Mouse (Mus musculus): ENCODE data around the gene Cacna2d3.
A peak's percentile ranks its signal among the peaks of the same experiment; 100 is the strongest.

Cacna2d3 gene

DNA sequence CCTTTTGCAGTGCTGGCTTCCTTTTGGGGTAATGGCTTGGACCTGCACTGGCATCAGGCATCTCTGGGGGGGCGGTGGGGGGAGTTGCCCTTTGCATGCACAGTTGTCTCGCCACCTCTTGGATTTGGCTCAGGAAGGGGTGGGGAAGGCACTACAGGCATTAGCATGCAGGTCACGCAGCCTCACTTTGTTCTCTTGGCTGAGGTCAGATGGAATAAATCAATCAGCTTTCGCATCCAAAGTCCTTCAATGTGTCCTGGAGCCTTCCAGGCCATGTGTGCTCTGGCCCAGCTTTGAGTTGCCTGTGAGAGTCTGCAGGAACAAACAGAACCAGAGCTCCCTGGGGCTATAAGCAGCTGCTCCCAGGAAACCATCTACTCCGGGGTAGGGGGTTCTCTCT, 705.8 kb downstream of the Cacna2d3 start:
- no peak for DNase-seq (ENCODE audit: low read depth, low spot score)

DNA sequence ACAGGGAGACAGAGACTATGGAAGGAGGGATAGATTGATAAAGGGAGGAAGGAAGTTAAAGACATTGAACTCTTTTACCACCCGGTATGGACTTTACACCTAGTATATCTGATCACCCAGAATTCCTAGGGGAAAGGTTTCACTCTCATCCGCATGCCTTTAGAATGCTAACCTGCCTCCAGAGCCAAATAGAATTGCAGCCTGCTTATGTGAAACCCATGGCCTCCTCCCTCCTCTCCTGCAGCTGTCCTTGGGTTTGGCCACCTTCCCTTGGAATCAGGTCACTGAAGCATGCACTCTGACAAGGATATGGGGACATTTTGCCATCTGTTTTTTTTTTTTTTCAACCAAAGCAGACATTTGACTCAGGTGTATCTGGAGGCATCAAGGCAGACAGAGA, 707.0 kb downstream of the Cacna2d3 start:
- DNase-seq (ENCODE audit: low read depth, low spot score), result no peak

DNA sequence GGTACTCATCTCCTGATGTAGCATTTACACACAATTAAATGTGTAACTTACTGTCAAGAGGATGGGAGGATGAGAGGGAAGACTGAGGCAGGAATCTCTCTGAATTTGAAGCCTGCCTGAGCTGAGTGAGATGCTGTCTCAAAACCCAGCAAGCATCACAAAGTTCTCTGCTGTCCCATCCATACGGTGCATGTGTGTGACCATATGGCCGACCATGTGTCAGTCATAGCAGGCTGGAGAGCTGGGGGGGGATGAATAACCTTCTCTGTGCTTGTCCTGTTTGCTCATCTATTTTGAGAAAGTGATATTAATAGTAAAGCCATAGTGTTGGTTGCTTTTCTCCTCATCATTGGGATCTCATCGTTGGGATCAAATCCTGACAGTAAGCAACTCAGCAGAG, 708.5 kb downstream of the Cacna2d3 start:
- DNase-seq (ENCODE audit: low read depth, low spot score), result no peak

DNA sequence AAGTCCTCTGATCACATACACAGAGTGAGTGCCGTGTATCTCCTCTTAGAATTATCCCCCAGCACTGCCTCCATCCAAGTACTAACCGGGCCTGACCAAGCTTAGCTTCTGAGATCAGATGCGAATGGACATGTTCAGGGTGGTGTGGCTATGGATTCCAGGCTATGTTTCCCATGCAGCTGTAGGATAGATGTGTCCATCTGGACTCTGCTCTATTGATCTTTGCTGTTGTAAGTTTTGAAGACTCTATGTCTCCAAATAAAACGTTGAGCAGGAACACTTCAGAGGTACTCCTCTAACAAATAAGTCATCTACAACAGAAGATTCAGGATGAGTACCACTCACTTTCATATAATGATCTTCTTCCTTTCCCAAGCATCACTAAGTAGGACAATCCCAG, 712.0 kb downstream of the Cacna2d3 start:
- no peak for DNase-seq (ENCODE audit: low read depth, low spot score)

DNA sequence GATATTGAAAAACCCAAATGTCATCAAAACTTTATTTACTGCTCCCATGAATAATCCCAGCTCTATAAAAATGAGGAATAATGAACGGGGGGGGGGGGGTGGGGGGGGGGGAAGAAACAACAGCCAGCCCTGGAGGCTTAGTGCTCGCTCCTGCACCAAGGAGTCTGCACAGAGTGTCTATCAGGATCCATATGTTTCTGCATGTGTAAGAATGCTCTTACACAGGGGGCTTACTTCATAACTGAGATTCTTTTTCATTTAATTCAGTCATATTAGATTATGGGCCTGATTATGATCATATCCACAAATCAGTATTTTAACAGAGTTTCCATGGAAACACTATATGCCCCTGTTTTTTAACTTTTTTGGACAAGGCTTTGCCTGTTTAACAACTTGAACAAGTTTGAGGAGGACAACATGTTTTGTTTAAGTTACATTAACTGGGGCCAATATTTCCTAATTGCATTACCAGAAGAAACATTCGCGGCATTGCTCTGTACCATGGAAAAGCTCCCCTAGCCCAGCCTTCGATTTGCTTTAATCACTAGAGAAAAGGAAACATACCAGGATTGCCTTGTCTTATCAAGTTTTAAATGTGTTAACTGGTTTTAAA, 716.3 kb downstream of the Cacna2d3 start:
- DNase-seq (ENCODE audit: low read depth, low spot score), result no peak

DNA sequence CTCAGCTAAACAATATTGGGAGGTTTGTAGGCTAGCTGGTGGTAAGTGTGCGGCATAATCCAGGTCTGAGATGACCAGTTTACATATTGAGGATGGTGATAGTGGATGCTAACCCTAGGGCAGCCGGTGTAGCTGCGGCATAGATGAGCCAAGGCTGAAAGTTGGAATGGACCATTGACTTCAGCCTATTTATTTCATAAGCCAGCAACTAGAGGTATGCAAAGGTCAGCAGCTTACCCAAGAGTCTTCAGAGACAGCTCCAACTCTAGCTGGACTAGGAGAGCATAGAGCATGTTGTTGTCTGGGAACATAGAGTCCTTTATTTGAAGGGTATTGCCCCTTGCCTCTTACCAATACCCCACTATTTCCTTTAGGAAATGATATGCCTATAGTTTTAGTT, 725.1 kb downstream of the Cacna2d3 start:
- no peak for DNase-seq (ENCODE audit: low read depth, low spot score)

DNA sequence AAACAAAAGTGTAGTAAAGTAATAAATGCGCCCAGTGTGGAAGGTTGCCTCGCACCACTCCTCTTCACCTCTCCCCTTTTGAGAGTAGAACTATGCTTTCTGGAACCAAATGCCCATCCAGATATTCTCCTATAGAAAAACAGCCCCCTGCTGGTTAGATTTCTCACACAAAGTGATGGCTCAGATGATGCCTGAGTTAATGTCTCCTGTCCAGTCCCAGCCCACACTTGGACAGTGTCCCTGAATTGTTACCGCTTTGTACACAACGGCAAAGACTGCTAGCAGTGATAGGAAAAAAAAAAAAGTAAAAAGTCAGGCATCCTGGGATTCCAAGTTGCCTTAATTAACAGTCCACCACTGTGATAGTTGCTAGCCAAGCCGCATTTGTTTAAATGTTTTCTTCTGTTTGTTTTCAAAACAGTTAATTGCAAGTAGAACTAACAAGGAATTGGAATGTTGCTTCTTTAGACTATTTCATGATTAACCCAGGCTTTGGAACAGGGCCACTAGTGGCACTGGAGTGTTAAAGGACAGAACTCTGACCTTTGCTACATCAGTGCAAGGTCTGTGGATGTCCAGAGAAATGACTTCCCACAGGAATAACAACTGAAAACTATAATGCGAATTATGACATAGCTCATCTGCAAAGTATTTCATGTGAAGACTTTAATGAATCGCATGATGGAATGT, 733.3 kb downstream of the Cacna2d3 start:
- no peak for DNase-seq (ENCODE audit: low read depth, low spot score)

DNA sequence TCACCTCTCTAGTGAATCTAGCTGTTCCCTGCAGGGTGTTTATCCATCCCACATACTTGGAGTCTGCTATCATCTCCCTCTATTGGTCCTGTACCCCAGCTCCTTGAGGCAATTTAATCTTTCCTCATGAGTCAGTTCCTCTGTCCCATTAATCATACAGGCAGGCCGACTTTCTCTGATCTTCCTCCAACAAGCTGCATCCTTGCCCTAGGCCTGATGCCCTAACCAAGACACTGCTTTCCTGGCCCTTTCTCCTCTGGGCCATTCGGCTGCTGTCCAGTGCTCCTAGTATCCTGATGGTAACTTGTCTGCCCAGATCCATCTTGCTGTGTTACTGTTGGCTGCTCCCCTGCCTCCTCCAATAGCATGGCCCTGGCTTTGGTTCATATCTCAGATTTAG, 737.4 kb downstream of the Cacna2d3 start:
- DNase-seq (ENCODE audit: low read depth, low spot score), result no peak

DNA sequence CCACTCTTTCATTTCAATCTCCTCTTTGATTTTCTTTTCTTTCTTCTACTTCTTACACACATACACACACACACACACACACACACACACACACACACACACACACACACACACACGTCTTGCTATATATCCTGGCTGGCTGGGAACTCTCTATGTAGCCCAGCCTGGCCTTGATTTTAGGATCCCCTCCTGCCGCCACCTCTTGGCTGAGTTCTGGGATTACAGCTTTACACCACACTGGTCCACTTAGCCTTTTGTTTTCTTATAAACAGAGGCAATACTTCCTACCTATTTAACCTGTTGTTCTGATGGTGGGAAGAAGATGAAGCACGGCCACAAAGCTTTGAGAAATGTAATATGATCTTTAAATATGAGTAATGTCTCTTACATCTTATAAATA, 741.2 kb downstream of the Cacna2d3 start:
- DNase-seq (ENCODE audit: low read depth, low spot score), result no peak

DNA sequence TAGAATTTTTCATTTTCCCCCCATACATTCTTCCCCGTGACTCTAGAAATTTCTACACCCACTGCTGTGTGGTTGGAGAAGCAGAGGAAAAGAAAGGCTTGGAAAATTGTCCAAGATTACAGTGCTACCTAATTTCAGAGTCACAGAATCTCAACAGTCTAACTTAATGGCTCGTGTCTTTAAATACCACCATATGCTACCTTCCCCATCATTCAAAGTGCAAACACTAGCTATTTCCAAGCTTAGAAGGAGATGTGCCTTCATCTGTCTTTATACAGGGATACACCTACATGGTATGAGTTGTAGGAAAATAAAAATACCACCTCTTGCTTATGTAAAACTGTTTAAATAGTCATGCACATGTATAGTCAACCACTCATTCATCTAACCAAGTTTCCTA, 742.4 kb downstream of the Cacna2d3 start:
- peak; percentile 65 for DNase-seq (ENCODE audit: low read depth, low spot score)

DNA sequence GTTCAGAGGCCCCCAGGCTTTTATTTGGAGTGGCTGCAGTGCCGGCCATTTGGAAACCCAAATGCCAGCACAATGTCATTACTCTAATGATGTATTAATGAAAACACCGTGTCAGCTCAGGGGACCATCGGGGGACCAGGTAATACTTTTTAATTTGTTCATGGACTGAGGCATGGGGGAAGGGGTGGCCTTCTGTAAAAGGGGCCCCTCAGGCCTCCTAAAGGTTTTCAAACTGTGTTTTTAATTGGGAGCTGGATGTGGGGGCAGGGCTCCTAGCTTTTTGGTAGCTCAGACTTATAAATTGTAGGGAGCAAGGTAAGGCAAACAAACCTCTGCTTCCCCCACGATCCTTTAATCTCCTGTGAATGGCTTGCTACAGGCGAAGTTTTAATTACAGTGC, 749.0 kb downstream of the Cacna2d3 start:
- DNase-seq (ENCODE audit: low read depth, low spot score), result no peak

DNA sequence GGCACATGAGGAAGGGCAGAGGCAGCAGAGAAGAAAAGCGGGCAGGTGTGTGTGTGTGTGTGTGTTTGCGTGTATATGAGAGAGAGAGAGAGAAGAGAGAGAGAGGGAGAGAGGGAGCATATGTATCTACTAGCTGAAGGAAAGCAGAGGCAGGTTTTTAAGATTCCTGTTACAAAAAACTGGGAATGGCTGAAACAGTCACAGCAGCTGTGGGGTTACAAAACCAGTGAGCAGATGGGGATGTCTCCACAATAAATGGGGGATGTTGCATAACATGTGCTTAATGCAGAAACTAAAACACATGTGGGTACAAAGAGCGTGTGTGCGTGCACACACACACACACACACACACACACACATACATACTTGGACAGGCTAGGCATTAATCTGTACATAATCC, 752.4 kb downstream of the Cacna2d3 start:
- peak; percentile 73 for DNase-seq (ENCODE audit: low read depth, low spot score)

DNA sequence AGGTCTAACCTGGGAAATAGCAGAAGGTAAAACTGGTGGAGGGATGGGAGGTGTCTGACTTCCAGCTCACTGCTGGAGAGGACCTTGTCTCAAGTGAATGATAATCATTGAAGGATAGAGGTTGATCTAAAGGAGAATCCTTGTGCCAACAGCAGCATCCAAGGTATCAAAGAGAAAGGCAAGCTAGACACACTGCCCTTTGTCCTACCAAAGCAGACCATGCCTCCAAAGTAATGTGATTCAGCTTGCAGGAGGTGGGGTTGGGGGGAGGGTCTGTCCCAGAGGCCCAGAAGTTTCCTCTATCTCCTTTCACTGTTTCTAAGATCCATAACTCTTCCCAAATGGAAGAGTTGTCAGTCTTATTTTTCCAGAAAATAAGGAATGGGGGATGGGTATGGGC, 754.8 kb downstream of the Cacna2d3 start:
- no peak for DNase-seq (ENCODE audit: low read depth, low spot score)

DNA sequence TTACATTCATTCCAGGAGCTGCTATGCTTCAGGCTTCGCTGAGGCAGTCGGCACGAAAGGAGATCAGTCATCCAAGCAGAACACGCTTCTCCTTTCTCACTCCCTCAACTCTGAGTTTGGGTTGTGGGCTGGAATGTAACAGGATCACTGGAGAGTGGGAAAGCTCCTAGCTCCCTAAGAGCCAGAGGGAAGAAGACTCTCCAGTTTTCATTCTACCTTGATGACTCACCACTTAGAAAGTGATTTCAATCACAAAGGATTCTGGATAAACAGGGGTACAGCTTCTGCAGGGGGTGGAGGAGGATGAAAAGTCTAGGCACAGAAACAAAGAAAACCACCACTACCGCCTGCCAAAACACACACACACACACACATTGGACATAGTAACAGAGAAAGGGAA, 760.3 kb downstream of the Cacna2d3 start:
- no peak for DNase-seq (ENCODE audit: low read depth, low spot score)

DNA sequence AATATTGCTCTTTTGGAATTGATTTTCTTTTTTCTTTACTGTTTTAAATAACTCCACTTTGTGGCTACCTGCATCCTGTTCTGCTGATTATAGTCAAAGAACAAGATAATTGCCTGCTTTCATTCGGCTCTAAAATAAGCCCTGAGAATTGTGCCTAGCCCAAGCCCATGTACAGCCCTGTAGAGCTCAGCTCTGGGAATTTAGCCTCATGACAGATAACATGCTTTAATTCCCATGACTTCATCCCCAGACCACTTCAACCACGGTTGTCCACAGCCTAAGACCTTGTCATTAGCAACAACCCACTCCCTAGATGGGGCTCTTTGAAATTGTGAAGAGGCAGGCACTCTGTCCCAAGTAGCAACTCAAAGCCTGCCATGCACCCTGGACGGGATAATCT, 762.6 kb downstream of the Cacna2d3 start:
- no peak for DNase-seq (ENCODE audit: low read depth, low spot score)

DNA sequence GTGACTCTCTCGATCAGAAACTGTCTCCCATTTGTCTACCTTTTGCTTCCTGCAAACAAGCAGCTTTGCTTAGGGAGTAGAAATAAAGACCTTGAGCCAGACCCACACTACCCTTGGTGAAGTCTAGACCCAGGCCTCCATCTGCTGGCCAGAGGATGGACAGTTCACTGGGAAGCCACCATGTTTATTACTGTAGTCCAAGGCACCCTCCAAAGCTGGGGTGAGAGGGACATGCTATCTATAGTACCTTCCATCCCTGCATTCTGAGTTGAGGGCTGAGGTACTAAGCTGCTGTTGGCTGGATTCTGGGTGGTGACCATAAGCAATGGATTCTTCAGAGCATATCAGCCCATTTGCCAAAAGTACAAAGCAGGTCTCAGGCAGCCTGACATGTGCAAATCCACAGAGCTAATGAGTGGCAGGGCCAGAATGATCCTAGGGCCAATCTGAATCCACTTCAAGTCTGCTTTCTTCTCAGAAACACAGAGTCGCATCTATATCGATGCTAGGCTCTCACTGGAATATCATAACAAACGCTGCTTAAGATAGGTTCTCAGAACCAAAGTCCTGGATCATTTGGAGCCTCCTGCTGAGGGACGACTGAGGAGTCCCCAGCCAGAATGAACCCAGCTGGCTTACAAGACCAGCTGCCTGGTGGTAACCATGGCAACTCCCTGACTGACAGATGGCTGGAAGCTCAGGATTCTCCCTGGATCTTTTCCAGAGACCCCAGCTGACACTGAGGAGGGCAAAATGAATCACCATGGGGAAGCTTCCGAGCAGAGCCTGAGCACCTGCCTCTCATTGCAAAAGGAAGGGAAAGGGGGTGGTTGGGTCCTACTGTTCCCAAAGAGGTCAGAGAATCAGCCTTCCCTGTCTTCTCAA, 763.3 kb downstream of the Cacna2d3 start:
- peak; percentile 58 for DNase-seq (ENCODE audit: low read depth, low spot score)

DNA sequence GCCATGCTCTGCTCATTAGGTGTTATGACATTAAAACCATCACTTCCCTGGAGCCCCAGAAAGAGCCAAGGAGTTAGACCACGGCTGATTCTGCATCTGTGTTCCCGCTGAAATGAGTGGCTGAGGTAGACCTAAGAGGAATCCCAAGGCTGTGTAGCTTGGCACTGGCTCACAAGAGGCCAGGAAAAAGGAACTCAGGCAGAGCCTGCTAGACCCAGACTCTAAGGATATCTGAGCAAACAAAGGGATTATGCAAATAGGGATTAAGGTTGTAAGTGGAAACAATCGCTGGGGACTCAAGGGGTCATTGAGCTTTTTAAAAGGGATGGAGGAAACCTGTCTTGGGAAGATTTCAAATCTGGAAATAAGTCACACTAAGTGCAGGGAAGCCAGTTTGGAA, 766.5 kb downstream of the Cacna2d3 start:
- no peak for DNase-seq (ENCODE audit: low read depth, low spot score)

DNA sequence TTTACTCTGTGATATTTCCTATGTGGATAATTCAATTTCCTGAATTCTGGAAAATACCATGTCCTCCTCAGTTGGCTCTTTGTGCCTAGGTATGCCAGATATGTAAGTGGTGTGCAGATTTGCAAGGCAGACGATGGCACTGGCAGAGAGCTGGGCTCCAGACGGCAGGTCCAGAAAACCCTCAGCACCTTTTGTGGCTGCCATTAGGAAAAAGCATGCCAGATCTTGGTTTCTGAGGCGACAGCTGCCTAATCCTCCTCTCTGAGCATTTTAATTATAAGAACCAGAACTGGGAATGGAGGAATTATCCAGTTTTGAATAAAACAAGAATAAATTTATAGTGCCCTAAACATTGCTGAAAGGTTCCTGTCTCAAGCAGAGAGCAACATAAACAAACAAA, 767.1 kb downstream of the Cacna2d3 start:
- no peak for DNase-seq (ENCODE audit: low read depth, low spot score)

DNA sequence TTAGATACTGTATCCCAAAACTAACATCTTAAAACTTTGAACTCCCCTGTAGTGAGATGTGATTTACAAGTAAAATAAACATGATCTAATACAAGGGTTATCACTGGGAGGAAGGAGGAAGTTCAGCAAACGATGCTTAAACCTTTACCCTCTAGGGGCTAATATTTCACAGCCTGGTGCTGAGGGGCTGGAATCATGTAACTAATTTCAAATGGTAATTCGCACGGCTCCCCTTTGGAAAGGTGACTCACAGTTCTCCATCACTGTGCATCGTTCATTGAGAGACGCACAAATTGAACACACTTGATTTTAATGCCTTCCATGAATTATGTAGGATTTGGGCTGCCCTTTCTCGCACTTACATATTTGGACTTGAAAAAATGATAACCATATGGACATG, 767.6 kb downstream of the Cacna2d3 start:
- DNase-seq (ENCODE audit: low read depth, low spot score), result no peak

DNA sequence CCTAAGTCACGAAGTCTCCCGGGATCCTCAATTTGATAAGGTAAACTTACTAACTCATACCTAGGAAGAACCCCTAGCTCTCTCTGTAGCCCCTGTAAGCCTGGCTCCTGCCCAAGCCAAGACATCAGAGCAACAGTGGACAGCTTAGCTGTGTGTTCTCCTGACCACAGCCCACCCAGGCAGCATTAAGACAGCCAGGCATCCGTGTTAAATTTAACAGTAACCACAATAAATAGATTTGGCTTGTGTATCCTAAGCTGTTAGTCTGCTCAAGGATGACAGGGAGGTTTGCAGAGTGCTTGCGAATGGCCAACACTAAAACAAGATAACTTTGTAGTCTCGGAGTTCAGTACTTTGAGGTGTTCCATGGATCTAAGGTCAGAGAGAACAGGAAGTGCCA, 768.3 kb downstream of the Cacna2d3 start:
- DNase-seq (ENCODE audit: low read depth, low spot score), result no peak

DNA sequence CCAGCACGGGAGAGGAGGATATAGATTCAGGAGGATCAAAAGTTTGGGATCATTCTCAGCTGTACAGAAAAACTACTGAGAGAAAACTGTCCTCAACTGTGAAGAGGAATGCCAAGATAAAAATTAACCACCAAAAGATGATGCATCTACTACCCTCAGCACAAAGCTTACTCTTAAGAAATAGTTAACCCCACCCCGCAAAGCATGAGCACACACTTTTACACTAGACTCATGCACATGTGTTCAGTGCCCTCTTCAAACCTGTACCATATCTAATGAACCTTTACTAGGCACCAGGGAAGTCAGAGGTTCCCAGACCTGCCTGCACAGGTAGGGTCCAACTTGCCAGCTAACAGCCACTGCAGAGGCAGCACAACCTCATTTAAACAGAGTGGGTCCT, 771.2 kb downstream of the Cacna2d3 start:
- DNase-seq (ENCODE audit: low read depth, low spot score), result no peak

DNA sequence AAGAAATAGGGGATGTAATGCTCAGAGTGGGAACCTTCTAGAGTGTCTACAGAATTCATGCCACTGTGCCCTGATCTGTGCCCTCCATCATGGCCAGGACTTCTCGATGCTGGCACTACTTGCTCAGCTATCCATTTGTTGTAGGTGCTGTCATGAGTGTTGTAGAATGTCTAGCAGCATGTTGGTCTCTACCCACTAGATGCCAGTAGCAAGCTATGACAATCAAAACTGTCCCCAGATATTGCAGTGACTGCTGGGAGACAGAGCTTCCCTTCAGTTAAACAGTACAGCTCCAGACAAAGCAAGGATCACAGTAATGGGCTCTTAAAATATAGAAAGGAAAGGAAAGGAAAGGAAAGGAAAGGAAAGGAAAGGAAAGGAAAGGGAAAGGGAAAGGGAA, 771.9 kb downstream of the Cacna2d3 start:
- DNase-seq (ENCODE audit: low read depth, low spot score), result no peak
